Mouse (Mus musculus) liver, adult 2 months (tissue): ENCODE results near the gene Zfp286. TPM values are rescaled to one million over a fixed set of nuclear protein-coding genes. Genes with fewer than 3 reads are reported as not detected.
A peak's percentile ranks its signal among the peaks of the same experiment; 100 is the strongest.

Experiments
- DNase-seq: peaks from one replicate; pipeline ENCODE4 v3.0.0-alpha.2; 2011; ENCODE audit warnings: low read depth, low spot score; ENCODE audit errors: extremely low read depth
- H3K27ac ChIP-seq: fragments of 200-500 bp; replicated peaks from 2 replicates; pipeline ENCODE4 v1.5.1; 2012; ENCODE audit warnings: low read depth, mild to moderate bottlenecking, control low read depth, inconsistent platforms, low read length; ENCODE audit not compliant: insufficient read depth
- H3K27me3 ChIP-seq: fragments of 200-500 bp; 2 replicates; pipeline ENCODE4 v1.6.1; 2012; ENCODE audit warnings: mild to moderate bottlenecking, moderate library complexity, low read length, inconsistent platforms; ENCODE audit not compliant: control insufficient read depth, insufficient read depth
- H3K36me3 ChIP-seq: fragments of 200-500 bp; 2 replicates; pipeline ENCODE4 v1.6.1; 2012; ENCODE audit warnings: low read length, inconsistent platforms; ENCODE audit not compliant: control insufficient read depth, insufficient read depth
- H3K4me1 ChIP-seq: fragments of 200-500 bp; 2 replicates; pipeline ENCODE4 v1.6.1; 2011; ENCODE audit warnings: low read length; ENCODE audit not compliant: control insufficient read depth, insufficient read depth
- H3K4me3 ChIP-seq: fragments of 200-500 bp; 2 replicates; pipeline ENCODE4 v1.5.1; 2011; ENCODE audit warnings: low read depth, mild to moderate bottlenecking, control low read depth, low read length, moderate library complexity; ENCODE audit not compliant: insufficient read depth
- H3K79me2 ChIP-seq: fragments of 200-500 bp; 2 replicates; pipeline ENCODE4 v1.6.1; 2012; ENCODE audit warnings: inconsistent platforms, mild to moderate bottlenecking, low read length, moderate library complexity; ENCODE audit not compliant: control insufficient read depth, insufficient read depth
- H3K9ac ChIP-seq: fragments of 200-500 bp; 2 replicates; pipeline ENCODE4 v1.6.1; 2012; ENCODE audit warnings: low read depth, mild to moderate bottlenecking, control low read depth, inconsistent platforms, low read length
- CTCF ChIP-seq: fragments of 200-500 bp; IDR thresholded peaks from 2 replicates; pipeline ENCODE4 v1.5.1; 2011; ENCODE audit warnings: low read depth, low read length, control low read depth
- POLR2A ChIP-seq: fragments of 200-500 bp; IDR thresholded peaks from 2 replicates; pipeline ENCODE4 v1.6.1; 2011; ENCODE audit warnings: low read length, control low read depth; ENCODE audit not compliant: insufficient read depth; ENCODE audit errors: extremely low read depth
- WGBS: fragments of 180-500 bp; shearing (Covaris S2); methylation state at CpG from one replicate; pipeline ENCODE4 v1.1.7; 2018; 5-methylcytosine and 5-hydroxymethylcytosine counted together
- polyA plus RNA-seq: library from polyadenylated mRNA; depleted of rRNA; stranded (reverse); fragments of >200 nt; gene quantifications from 2 replicates; pipeline ENCODE4 v1.2.3, GENCODE M21; 2012; rRNA removed
- total RNA-seq: library from RNA; depleted of rRNA; stranded (reverse); fragments of >200 nt; gene quantifications from 2 replicates; pipeline ENCODE4 v1.2.3, GENCODE M21; 2014; rRNA removed

The Zfp286 gene
- total RNA-seq (0.07 and 0.18 TPM in 2 replicates), polyA plus RNA-seq (not detected in 2 replicates)

- Histone ChIP-seq H3K9ac (no peak within 1 kb of the TSS; the same call in 1 of the 2 replicates), H3K4me3 (peak within 1 kb of the TSS; percentile 39; the same call in 1 of the 2 replicates), H3K79me2 (no peaks in the 10 kb centered on the region), H3K36me3 (no peaks in the 10 kb centered on the region), H3K27ac (no peak within 1 kb of the TSS), H3K4me1 (no peaks in the 10 kb centered on the region), H3K27me3 (no peaks in the 10 kb centered on the region)
- 8% methylated on average over 34 of the region's 34 CpGs for WGBS
- no peak for TF ChIP-seq CTCF
- no peak for TF ChIP-seq POLR2A
- no peak for DNase-seq
Measured at GRCm38 (mm10) chr11:62788935-62789616, at the start of gene Zfp286. TSS of gene Zfp286 (minus strand) at chr11:62789462.

- Histone ChIP-seq H3K4me1 (no peaks in the 10 kb centered on the region), H3K4me3 (no peak overlapping the region), H3K9ac (no peak overlapping the region), H3K27ac (no peak overlapping the region), H3K79me2 (no peaks in the 10 kb centered on the region), H3K27me3 (no peaks in the 10 kb centered on the region), H3K36me3 (no peaks in the 10 kb centered on the region)
- TF ChIP-seq CTCF, result no peak
- no peak for TF ChIP-seq POLR2A
- DNase-seq, result no peak
Measured at GRCm38 (mm10) chr11:62831906-62832305, 42.6 kb upstream of the Zfp286 start.

GRCm38 (mm10) chr11:62830387-62830786 lies 41.1 kb upstream of the Zfp286 start:
- Histone ChIP-seq H3K4me1 (0 out of 2 replicates have a peak, but pooled peaks cover 2% of the 10 kb centered on the region), H3K79me2 (no peaks in the 10 kb centered on the region), H3K27ac (no peak overlapping the region), H3K36me3 (no peaks in the 10 kb centered on the region), H3K4me3 (no peak overlapping the region), H3K27me3 (no peaks in the 10 kb centered on the region), H3K9ac (no peak overlapping the region)
- no peak for DNase-seq
- no peak for TF ChIP-seq CTCF
- no peak for TF ChIP-seq POLR2A
- 93% methylated on average over 2 of the region's 2 CpGs for WGBS

DNA sequence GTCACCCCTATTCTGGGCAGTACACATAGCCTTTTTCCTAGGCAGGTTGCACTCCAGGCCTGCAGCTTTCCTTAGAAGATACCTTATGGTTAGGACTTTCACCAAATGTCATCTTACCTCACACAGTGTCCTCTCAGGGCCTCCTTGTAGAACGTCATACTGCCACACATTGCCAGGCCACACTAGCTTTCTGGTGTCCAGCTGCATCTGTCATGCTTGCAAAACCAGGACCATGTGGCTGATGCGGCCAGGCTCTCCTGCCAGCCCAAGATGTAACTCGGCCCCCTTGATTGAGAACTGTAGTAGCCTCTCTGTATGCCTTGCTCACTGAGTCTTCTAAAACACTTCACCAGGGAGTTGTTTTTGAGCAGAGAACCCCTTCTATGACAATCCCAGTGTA lies 38.6 kb upstream of the Zfp286 start:
- Histone ChIP-seq H3K9ac (no peak overlapping the region), H3K4me1 (0 out of 2 replicates have a peak, but pooled peaks cover 2% of the 10 kb centered on the region), H3K36me3 (no peaks in the 10 kb centered on the region), H3K27ac (no peak overlapping the region), H3K79me2 (no peaks in the 10 kb centered on the region), H3K4me3 (no peak overlapping the region), H3K27me3 (no peaks in the 10 kb centered on the region)
- no peak for TF ChIP-seq POLR2A
- TF ChIP-seq CTCF, result no peak
- no peak for DNase-seq
- WGBS, result 92% methylated on average over 3 of the region's 3 CpGs

DNA sequence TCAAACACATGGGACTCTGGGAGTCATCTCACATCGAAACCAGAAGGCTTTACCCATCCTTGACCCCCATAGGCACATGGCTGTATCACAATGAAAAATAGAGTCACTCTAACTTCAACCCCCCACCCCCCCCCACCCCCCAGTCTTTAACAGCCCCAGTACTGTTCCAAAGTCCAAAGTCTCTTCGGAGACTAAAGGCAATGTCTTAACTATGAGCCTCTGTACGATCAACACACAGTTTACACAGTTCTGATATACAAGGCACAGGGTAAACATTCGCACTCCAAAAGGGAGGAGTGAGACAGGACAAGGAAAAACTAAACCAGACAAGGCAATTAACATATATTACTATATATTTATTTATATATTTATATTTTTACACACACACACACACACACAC lies 37.9 kb upstream of the Zfp286 start:
- no peaks in the 10 kb centered on the region for H3K79me2 ChIP-seq
- DNase-seq, result no peak
- 66% methylated on average over 4 of the region's 4 CpGs for WGBS

DNA sequence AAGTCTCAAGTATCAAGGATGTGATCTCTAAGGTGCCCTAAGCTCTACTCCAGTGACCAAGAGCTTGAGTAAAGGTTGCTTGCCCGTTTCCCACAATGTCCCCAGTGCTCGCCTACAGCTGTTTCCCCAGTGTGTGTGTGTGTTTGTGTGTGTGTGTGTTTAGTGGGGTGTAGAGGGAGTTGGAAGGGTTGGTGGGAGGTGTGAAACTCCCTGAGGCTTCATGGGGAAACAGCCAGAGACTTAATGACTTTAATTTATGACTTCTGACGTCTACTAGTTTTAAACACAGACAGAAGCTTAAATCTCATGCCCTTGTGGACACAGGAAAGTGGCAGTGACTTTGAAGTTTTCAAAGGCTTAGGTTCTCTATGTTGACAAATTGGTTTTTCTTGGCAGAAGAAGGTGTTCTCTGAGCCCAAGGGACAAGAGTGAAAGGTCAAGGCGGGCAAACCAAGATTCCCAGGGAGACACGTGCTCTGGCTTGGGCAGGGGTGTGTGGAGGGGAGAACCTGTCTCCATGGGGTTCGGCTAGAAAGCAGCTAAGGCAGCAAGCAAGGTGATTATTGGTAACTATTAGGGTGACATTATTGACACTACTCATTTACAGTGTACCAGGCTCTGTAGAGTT lies 37.0 kb upstream of the Zfp286 start:
- 60% methylated on average over 6 of the region's 6 CpGs for WGBS
- H3K4me1 ChIP-seq, result 0 out of 2 replicates have a peak, but pooled peaks cover 2% of the 10 kb centered on the region
- H3K9ac ChIP-seq, result no peak overlapping the region
- H3K4me3 ChIP-seq, result no peak overlapping the region
- H3K27me3 ChIP-seq, result no peaks in the 10 kb centered on the region
- H3K27ac ChIP-seq, result no peak overlapping the region
- TF ChIP-seq CTCF (no peak), POLR2A (no peak)
- no peaks in the 10 kb centered on the region for H3K36me3 ChIP-seq
- no peaks in the 10 kb centered on the region for H3K79me2 ChIP-seq
- peak; percentile 55 for DNase-seq

More for the DNA sequence above, 37.9 kb upstream of the Zfp286 start:
- Histone ChIP-seq H3K27ac (no peak overlapping the region), H3K27me3 (no peaks in the 10 kb centered on the region), H3K4me1 (0 out of 2 replicates have a peak, but pooled peaks cover 2% of the 10 kb centered on the region), H3K9ac (no peak overlapping the region), H3K4me3 (no peak overlapping the region), H3K36me3 (no peaks in the 10 kb centered on the region)
- TF ChIP-seq CTCF (no peak), POLR2A (no peak)
